In genomic region chr16:32815160-32815605, GRCm38 (mm10) we compare ENCODE assay signal across 9 mouse cellular contexts. TPM values are rescaled to one million over a fixed set of nuclear protein-coding genes. Genes with fewer than 3 reads are reported as not detected.
DNase-seq lines count a peak whose midpoint lies in the region; ATAC-seq lines count a peak whose summit lies in the region.
"Had no signal": no experiment of that assay in that cellular context is flagged by ENCODE, and none has a peak within 500 bp of the region (broad histone marks: within the 10 kb centered on the region; RNA-seq: fewer than 3 reads in every experiment).

No protein-coding gene starts in this region.

- no peaks in the 10 kb centered on the region for H3K27me3 ChIP-seq in embryonic facial prominence, embryonic 11.5 days (ENCODE audit: control insufficient read depth, insufficient read depth, low read length)
- H3K27me3 ChIP-seq in limb, embryonic 11.5 days (ENCODE audit: control insufficient read depth, insufficient read depth, low read length), result no peaks in the 10 kb centered on the region
- no peaks in the 10 kb centered on the region for H3K27me3 ChIP-seq in neural tube, embryonic 14.5 days (ENCODE audit: control insufficient read depth, insufficient read depth, low read length)

- no peak overlapping the region for H3K9ac ChIP-seq in embryonic facial prominence, embryonic 11.5 days (replicated peaks; ENCODE audit: low read length)
- H3K9ac ChIP-seq in limb, embryonic 11.5 days (ENCODE audit: low read length), result no peak overlapping the region
- no peak overlapping the region for H3K9ac ChIP-seq in neural tube, embryonic 14.5 days (replicated peaks; ENCODE audit: low read depth, low read length)

- peak overlapping the region; percentile 40 for H3K4me2 ChIP-seq in embryonic facial prominence, embryonic 11.5 days (ENCODE audit: low read depth, low read length)
- peak overlapping the region; percentile 52 for H3K4me2 ChIP-seq in limb, embryonic 11.5 days (ENCODE audit: low read depth, severe bottlenecking)
- H3K4me2 ChIP-seq in neural tube, embryonic 14.5 days (ENCODE audit: low read depth, low read length), result peak overlapping the region; percentile 51

- WGBS in embryonic facial prominence, embryonic 11.5 days, result 2% methylated on average over 6 of the region's 6 CpGs
- under 1% methylated on average over 6 of the region's 6 CpGs for WGBS in limb, embryonic 11.5 days
- 12% methylated on average over 6 of the region's 6 CpGs for WGBS in neural tube, embryonic 14.5 days

- H3K36me3 ChIP-seq in embryonic facial prominence, embryonic 11.5 days (replicated peaks; ENCODE audit: control insufficient read depth, insufficient read depth, low read depth, low read length), result no peaks in the 10 kb centered on the region
- H3K36me3 ChIP-seq in limb, embryonic 11.5 days (ENCODE audit: control insufficient read depth, insufficient read depth, low read length), result no peaks in the 10 kb centered on the region
- no peaks in the 10 kb centered on the region for H3K36me3 ChIP-seq in neural tube, embryonic 14.5 days (ENCODE audit: control insufficient read depth, insufficient read depth, low read length)

- DNase-seq in R1 (ENCODE audit: low read depth, low spot score), result peak; percentile 55
- DNase-seq in embryonic facial prominence, embryonic 11.5 days (ENCODE audit: low spot score), result peak; percentile 64
- peak; percentile 60 for DNase-seq in heart, postnatal 4 days
- peak; percentile 75 for DNase-seq in limb, embryonic 11.5 days (ENCODE audit: low spot score)
- DNase-seq in spleen, postnatal 4 days (ENCODE audit: low spot score in 2 of 2), result no peak

- peak overlapping the region; percentile 15; the same call in 1 of the 2 replicates for H3K4me3 ChIP-seq in embryonic facial prominence, embryonic 11.5 days (ENCODE audit: low read depth, low read length)
- H3K4me3 ChIP-seq in limb, embryonic 11.5 days (ENCODE audit: low read depth, low read length), result peak overlapping the region; percentile 19; the same call in 1 of the 2 replicates
- peak overlapping the region; percentile 24 for H3K4me3 ChIP-seq in neural tube, embryonic 14.5 days (ENCODE audit: low read depth, low read length)

- no peaks in the 10 kb centered on the region for H3K9me3 ChIP-seq in embryonic facial prominence, embryonic 11.5 days (replicated peaks; ENCODE audit: control insufficient read depth, low read length)
- no peaks in the 10 kb centered on the region for H3K9me3 ChIP-seq in limb, embryonic 11.5 days (ENCODE audit: control insufficient read depth, low read length)
- no peaks in the 10 kb centered on the region for H3K9me3 ChIP-seq in neural tube, embryonic 14.5 days (ENCODE audit: control insufficient read depth, low read length)

- H3K4me1 ChIP-seq in embryonic facial prominence, embryonic 11.5 days (ENCODE audit: control insufficient read depth, insufficient read depth, low read length), result peaks cover 3% of the 10 kb centered on the region
- peaks cover 16% of the 10 kb centered on the region for H3K4me1 ChIP-seq in limb, embryonic 11.5 days (ENCODE audit: control insufficient read depth, insufficient read depth, low read length)
- 0 out of 2 replicates have a peak, but pooled peaks cover 3% of the 10 kb centered on the region for H3K4me1 ChIP-seq in neural tube, embryonic 14.5 days (ENCODE audit: control insufficient read depth, insufficient read depth, low read length)

- ATAC-seq in embryonic facial prominence, embryonic 11.5 days (replicated peaks; ENCODE audit: insufficient number of reproducible peaks, low FRiP score, low TSS enrichment, low read depth), result 0 out of 2 replicates have a peak, but pooled peaks have one; percentile 25
- peak; percentile 75 for ATAC-seq in limb, embryonic 11.5 days (ENCODE audit: insufficient number of reproducible peaks, low FRiP score, low TSS enrichment, low read depth)
- no peak; the same call in 1 of the 2 replicates for ATAC-seq in neural tube, embryonic 14.5 days (ENCODE audit: low read depth)
- no peak for ATAC-seq in activated CD4-positive, CD25-positive, alpha-beta regulatory T cell, adult 4 months
- no peak for ATAC-seq in erythroid progenitor cell, adult 5-6 weeks (replicated peaks; ENCODE audit: low FRiP score, poor library complexity, severe bottlenecking)

- H3K27ac ChIP-seq in embryonic facial prominence, embryonic 11.5 days (replicated peaks; ENCODE audit: low read depth, low read length), result no peak overlapping the region
- H3K27ac ChIP-seq in limb, embryonic 11.5 days (replicated peaks; ENCODE audit: low read depth, low read length), result no peak overlapping the region
- H3K27ac ChIP-seq in neural tube, embryonic 14.5 days (ENCODE audit: low read depth, low read length), result no peak overlapping the region

RNA-seq across cellular contexts. Expression of gene Smbd1, which starts 4.9 kb away (rescaled TPM):
- not detected in 2 replicates for polyA plus RNA-seq in embryonic facial prominence, embryonic 11.5 days (2014; fragmentation: Nextera tagmentation; extraction: Ambion mirVana)
- total RNA-seq in heart, postnatal 4 days (2021), result not detected
- not detected in 2 replicates for polyA plus RNA-seq in limb, embryonic 11.5 days (2014; fragmentation: Nextera tagmentation; extraction: Ambion mirVana)
- polyA plus RNA-seq in neural tube, embryonic 14.5 days (2014; fragmentation: Nextera tagmentation; extraction: Ambion mirVana), result not detected in 2 replicates
- not detected for polyA plus RNA-seq in activated CD4-positive, CD25-positive, alpha-beta regulatory T cell, adult 4 months (2017; shearing (Covaris generic))
- total RNA-seq in erythroid progenitor cell, adult 5-6 weeks (2015; ENCODE audit: low replicate concordance), result not detected in 2 replicates
- not detected in 2 replicates for total RNA-seq in erythroid progenitor cell, adult 5-6 weeks (2017; ENCODE audit: low replicate concordance)
- polyA plus RNA-seq: testis, adult 2 months had no signal

RNA-seq across cellular contexts. Expression of gene Muc20, which starts 17.9 kb away (rescaled TPM):
- not detected in 2 replicates for polyA plus RNA-seq in embryonic facial prominence, embryonic 11.5 days (2014; fragmentation: Nextera tagmentation; extraction: Ambion mirVana)
- total RNA-seq in heart, postnatal 4 days (2021), result under 1 TPM in 1 of 2 experiments, not detected in 1; 0.14 TPM
- polyA plus RNA-seq in limb, embryonic 11.5 days (2014; fragmentation: Nextera tagmentation; extraction: Ambion mirVana), result not detected in 2 replicates
- not detected in 2 replicates for polyA plus RNA-seq in neural tube, embryonic 14.5 days (2014; fragmentation: Nextera tagmentation; extraction: Ambion mirVana)
- polyA plus RNA-seq in activated CD4-positive, CD25-positive, alpha-beta regulatory T cell, adult 4 months (2017; shearing (Covaris generic)), result under 1 TPM; 0.27 to 0.81 TPM
- not detected in 2 replicates for total RNA-seq in erythroid progenitor cell, adult 5-6 weeks (2015; ENCODE audit: low replicate concordance)
- total RNA-seq in erythroid progenitor cell, adult 5-6 weeks (2017; ENCODE audit: low replicate concordance), result not detected in 2 replicates

Comparison
In these comparisons a context has a peak if more than half of its experiments do, and no peak if none do; other contexts are left out.
1. DNase-seq: peak in R1 (single experiment), embryonic facial prominence, embryonic 11.5 days (single experiment), heart, postnatal 4 days (single experiment) and limb, embryonic 11.5 days (single experiment); none in spleen, postnatal 4 days (0 of 2).
2. ATAC-seq: peak in embryonic facial prominence, embryonic 11.5 days (single experiment) and limb, embryonic 11.5 days (single experiment); none in neural tube, embryonic 14.5 days (single experiment), activated CD4-positive, CD25-positive, alpha-beta regulatory T cell, adult 4 months (single experiment) and erythroid progenitor cell, adult 5-6 weeks (single experiment).
3. Peak in every context shown above with its lines, with median percentiles within 50 percentile points of each other: H3K4me2 ChIP-seq and H3K4me3 ChIP-seq.